32 mouse cellular contexts compared by ENCODE assay signal in the genomic region with DNA sequence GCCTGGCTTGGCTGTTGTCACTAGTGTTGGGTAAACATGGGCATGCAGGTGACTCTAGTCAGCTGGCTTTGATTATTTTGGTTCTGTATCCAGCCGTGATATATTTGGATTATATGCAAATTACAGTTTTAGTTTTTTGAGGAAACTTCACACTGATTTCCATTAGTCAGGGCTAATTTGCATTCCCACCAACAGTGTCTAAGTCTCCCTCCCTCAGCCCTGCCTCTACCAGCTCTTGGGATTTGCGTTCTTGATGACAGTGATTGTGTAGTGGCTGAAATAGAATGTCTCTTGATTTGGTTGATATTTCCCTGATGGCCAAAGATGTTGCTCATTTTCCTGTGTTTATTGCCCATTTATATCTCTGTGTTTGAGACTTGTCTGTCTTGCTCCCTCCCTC. TPM values are rescaled to one million over a fixed set of nuclear protein-coding genes. Genes with fewer than 3 reads are reported as not detected.
DNase-seq lines count a peak whose midpoint lies in the region; ATAC-seq lines count a peak whose summit lies in the region.
"Had no signal": no experiment of that assay in that cellular context is flagged by ENCODE, and none has a peak within 500 bp of the region (broad histone marks: within the 10 kb centered on the region; RNA-seq: fewer than 3 reads in every experiment).

No protein-coding gene starts in this region.

- no peak overlapping the region for H3K4me2 ChIP-seq in forebrain, embryonic 14.5 days (ENCODE audit: low read length)
- H3K4me2 ChIP-seq in forebrain, embryonic 13.5 days: no peak overlapping the region
- H3K4me2 ChIP-seq: embryonic facial prominence, embryonic 13.5 days; heart, embryonic 12.5 days; heart, embryonic 15.5 days; hindbrain, embryonic 14.5 days had no signal

- no peaks in the 10 kb centered on the region for H3K9me3 ChIP-seq in forebrain, embryonic 14.5 days (replicated peaks; ENCODE audit: control insufficient read depth, low read length)
- H3K9me3 ChIP-seq in forebrain, embryonic 13.5 days (replicated peaks): 0 out of 2 replicates have a peak, but pooled peaks cover 2% of the 10 kb centered on the region
- H3K9me3 ChIP-seq: embryonic facial prominence, embryonic 10.5 days; embryonic facial prominence, embryonic 13.5 days; heart, embryonic 12.5 days; heart, embryonic 15.5 days had no signal

- no peak overlapping the region for H3K9ac ChIP-seq in forebrain, embryonic 14.5 days (ENCODE audit: low read length)
- H3K9ac ChIP-seq in forebrain, embryonic 13.5 days: no peak overlapping the region
- H3K9ac ChIP-seq: embryonic facial prominence, embryonic 13.5 days; heart, embryonic 12.5 days; heart, embryonic 15.5 days; hindbrain, embryonic 14.5 days had no signal

- no peak for ATAC-seq in forebrain, embryonic 14.5 days
- ATAC-seq in forebrain, embryonic 13.5 days: no peak
- peak; percentile 59 for ATAC-seq in frontal cortex, adult (ENCODE audit: low TSS enrichment)
- ATAC-seq: hindbrain, postnatal 0 days; intestine, postnatal 0 days had no signal

- H3K27me3 ChIP-seq in forebrain, embryonic 14.5 days (replicated peaks; ENCODE audit: control insufficient read depth, insufficient read depth, low read length): no peaks in the 10 kb centered on the region
- H3K27me3 ChIP-seq in forebrain, embryonic 13.5 days: 0 out of 2 replicates have a peak, but pooled peaks cover 2% of the 10 kb centered on the region
- H3K27me3 ChIP-seq: embryonic facial prominence, embryonic 13.5 days; heart, embryonic 12.5 days had no signal

- no peak overlapping the region for H3K4me3 ChIP-seq in forebrain, embryonic 14.5 days (ENCODE audit: low read depth, low read length)
- no peak overlapping the region for H3K4me3 ChIP-seq in forebrain, embryonic 13.5 days
- H3K4me3 ChIP-seq: embryonic facial prominence, embryonic 10.5 days; embryonic facial prominence, embryonic 13.5 days; erythroblast, embryonic 14.5 days; gastrocnemius, adult 2 months; heart, embryonic 12.5 days; heart, embryonic 15.5 days had no signal

- 48% methylated on average over 2 of the region's 2 CpGs for WGBS in forebrain, embryonic 14.5 days
- 42% methylated on average over 2 of the region's 2 CpGs for WGBS in forebrain, embryonic 13.5 days

- H3K27ac ChIP-seq in forebrain, embryonic 14.5 days (ENCODE audit: low read depth, low read length): no peak overlapping the region
- H3K27ac ChIP-seq in forebrain, embryonic 13.5 days: no peak overlapping the region
- H3K27ac ChIP-seq: embryonic facial prominence, embryonic 10.5 days; embryonic facial prominence, embryonic 13.5 days; gastrocnemius, adult 2 months; heart, embryonic 15.5 days; hindbrain, embryonic 14.5 days; hindbrain, postnatal 0 days had no signal

- no peaks in the 10 kb centered on the region for H3K4me1 ChIP-seq in forebrain, embryonic 14.5 days (ENCODE audit: control insufficient read depth, insufficient read depth, low read length)
- no peaks in the 10 kb centered on the region for H3K4me1 ChIP-seq in forebrain, embryonic 13.5 days
- H3K4me1 ChIP-seq: embryonic facial prominence, embryonic 13.5 days; heart, embryonic 12.5 days; heart, embryonic 15.5 days had no signal

- DNase-seq in forebrain, embryonic 14.5 days (ENCODE audit: low spot score): peak; percentile 14
- DNase-seq in frontal cortex, postnatal 10 days (ENCODE audit: low spot score in 2 of 2): no peak
- peak; percentile 16 for DNase-seq in brain, embryonic 18.5 days (ENCODE audit: low read depth, low spot score)
- no peak for DNase-seq in testis, postnatal 10 days (ENCODE audit: low spot score)
- no peak for DNase-seq in cerebellum, adult 9-10 months
- DNase-seq: adrenal gland, adult 2 months; adrenal gland, postnatal 14 days; B cell, adult 2 months; cerebellum, adult 11 months; cerebellum, adult 2 months; cerebellum, postnatal 10 days; cerebellum, postnatal 36 days; embryo, embryonic 11 days; gastrocnemius, adult 2 months; gastrocnemius, postnatal 14 days; heart, adult 11 months; heart, postnatal 10 days; heart, postnatal 4 days; kidney, adult 2 months had no signal

- H3K36me3 ChIP-seq in forebrain, embryonic 14.5 days (ENCODE audit: control insufficient read depth, insufficient read depth, low read length): no peaks in the 10 kb centered on the region
- H3K36me3 ChIP-seq in forebrain, embryonic 13.5 days (ENCODE audit: poor library complexity, severe bottlenecking): no peaks in the 10 kb centered on the region
- H3K36me3 ChIP-seq: embryonic facial prominence, embryonic 10.5 days; embryonic facial prominence, embryonic 13.5 days; heart, embryonic 12.5 days; heart, embryonic 15.5 days had no signal

RNA-seq across cellular contexts. Expression of a gene that starts 20.6 kb away (rescaled TPM):
- not detected in 2 replicates for polyA plus RNA-seq in forebrain, embryonic 14.5 days (2014; fragmentation: Nextera tagmentation; extraction: Ambion mirVana)
- polyA plus RNA-seq in forebrain, embryonic 13.5 days (2015; fragmentation: Nextera tagmentation; extraction: Ambion mirVana): not detected in 2 replicates
- polyA plus RNA-seq: adrenal gland, adult 2 months; cerebellum, adult 2 months; cortical plate, adult 2 months; embryonic facial prominence, embryonic 10.5 days; embryonic facial prominence, embryonic 13.5 days; erythroblast, embryonic 14.5 days; heart, embryonic 12.5 days; heart, embryonic 15.5 days; hindbrain, embryonic 11.5 days; hindbrain, embryonic 14.5 days; hindbrain, postnatal 0 days; intestine, embryonic 14.5 days; intestine, postnatal 0 days; kidney, adult 2 months had no signal

RNA-seq across cellular contexts. Expression of a gene that starts 32.1 kb away (rescaled TPM):
- not detected in 2 replicates for polyA plus RNA-seq in forebrain, embryonic 14.5 days (2014; fragmentation: Nextera tagmentation; extraction: Ambion mirVana)
- polyA plus RNA-seq in forebrain, embryonic 13.5 days (2015; fragmentation: Nextera tagmentation; extraction: Ambion mirVana): not detected in 2 replicates
- polyA plus RNA-seq: adrenal gland, adult 2 months; cerebellum, adult 2 months; cortical plate, adult 2 months; embryonic facial prominence, embryonic 10.5 days; embryonic facial prominence, embryonic 13.5 days; erythroblast, embryonic 14.5 days; heart, embryonic 12.5 days; heart, embryonic 15.5 days; hindbrain, embryonic 11.5 days; hindbrain, embryonic 14.5 days; hindbrain, postnatal 0 days; intestine, embryonic 14.5 days; intestine, postnatal 0 days; kidney, adult 2 months had no signal

RNA-seq across cellular contexts. Expression of a gene that starts 43.2 kb away (rescaled TPM):
- polyA plus RNA-seq in forebrain, embryonic 14.5 days (2014; fragmentation: Nextera tagmentation; extraction: Ambion mirVana): not detected in 2 replicates
- polyA plus RNA-seq in forebrain, embryonic 13.5 days (2015; fragmentation: Nextera tagmentation; extraction: Ambion mirVana): not detected in 2 replicates
- polyA plus RNA-seq: adrenal gland, adult 2 months; cerebellum, adult 2 months; cortical plate, adult 2 months; embryonic facial prominence, embryonic 13.5 days; erythroblast, embryonic 14.5 days; heart, embryonic 12.5 days; heart, embryonic 15.5 days; hindbrain, embryonic 11.5 days; hindbrain, embryonic 14.5 days; hindbrain, postnatal 0 days; intestine, embryonic 14.5 days; intestine, postnatal 0 days; kidney, adult 2 months had no signal

RNA-seq across cellular contexts. Expression of a gene that starts 46.5 kb away (rescaled TPM):
- not detected in 2 replicates for polyA plus RNA-seq in forebrain, embryonic 14.5 days (2014; fragmentation: Nextera tagmentation; extraction: Ambion mirVana)
- polyA plus RNA-seq in forebrain, embryonic 13.5 days (2015; fragmentation: Nextera tagmentation; extraction: Ambion mirVana): not detected in 2 replicates
- polyA plus RNA-seq: adrenal gland, adult 2 months; cerebellum, adult 2 months; cortical plate, adult 2 months; embryonic facial prominence, embryonic 10.5 days; erythroblast, embryonic 14.5 days; heart, embryonic 12.5 days; heart, embryonic 15.5 days; hindbrain, embryonic 11.5 days; hindbrain, embryonic 14.5 days; hindbrain, postnatal 0 days; intestine, embryonic 14.5 days; intestine, postnatal 0 days; kidney, adult 2 months had no signal

RNA-seq across cellular contexts. Expression of a gene that starts 54.2 kb away (rescaled TPM):
- polyA plus RNA-seq in forebrain, embryonic 14.5 days (2014; fragmentation: Nextera tagmentation; extraction: Ambion mirVana): not detected in 2 replicates
- not detected in 2 replicates for polyA plus RNA-seq in forebrain, embryonic 13.5 days (2015; fragmentation: Nextera tagmentation; extraction: Ambion mirVana)
- polyA plus RNA-seq: adrenal gland, adult 2 months; cerebellum, adult 2 months; cortical plate, adult 2 months; embryonic facial prominence, embryonic 10.5 days; embryonic facial prominence, embryonic 13.5 days; erythroblast, embryonic 14.5 days; heart, embryonic 12.5 days; heart, embryonic 15.5 days; hindbrain, embryonic 11.5 days; hindbrain, embryonic 14.5 days; hindbrain, postnatal 0 days; intestine, embryonic 14.5 days; intestine, postnatal 0 days; kidney, adult 2 months had no signal

Comparison
In these comparisons a context has a peak if more than half of its experiments do, and no peak if none do; other contexts are left out.
1. DNase-seq: peak in forebrain, embryonic 14.5 days (single experiment) and brain, embryonic 18.5 days (single experiment); none in frontal cortex, postnatal 10 days (0 of 2), testis, postnatal 10 days (single experiment) and cerebellum, adult 9-10 months (single experiment).